Mouse (Mus musculus) stomach, embryonic 14.5 days (tissue): ENCODE measurements at regions not wholly inside any gene's neighbourhood (a gene's known extent, or its start where the extent isn't known, plus 50 kb on each side); places are given as distances from the start of the nearest gene placed in this dataset.

ENCODE experiments used
- ATAC-seq: fragments of 200-750 bp; cut with Nextera tagmentation; 2 replicates; pipeline ENCODE4 v1.8.0; 2017; ENCODE audit warnings: low read depth, moderate TSS enrichment; ENCODE audit not compliant: insufficient number of reproducible peaks, insufficient read depth, low FRiP score
- H3K27ac ChIP-seq: fragments of 300-500 bp; sonication (generic); 2 replicates; pipeline ENCODE4 v1.5.1; 2014; ENCODE audit warnings: mild to moderate bottlenecking, low read length, moderate library complexity, mixed read lengths
- H3K27me3 ChIP-seq: fragments of 300-500 bp; sonication (generic); 2 replicates; pipeline ENCODE4 v1.6.1; 2014; ENCODE audit warnings: low read length, control low read depth, mixed read lengths; ENCODE audit not compliant: control insufficient read depth, insufficient read depth
- H3K36me3 ChIP-seq: fragments of 300-500 bp; sonication (generic); 2 replicates; pipeline ENCODE4 v1.6.1; 2014; ENCODE audit warnings: mild to moderate bottlenecking, control low read depth, low read length, moderate library complexity, mixed read lengths; ENCODE audit not compliant: control insufficient read depth, insufficient read depth
- H3K4me1 ChIP-seq: fragments of 300-500 bp; sonication (generic); 2 replicates; pipeline ENCODE4 v1.6.1; 2014; ENCODE audit warnings: low read length, control low read depth, mixed read lengths; ENCODE audit not compliant: control insufficient read depth, insufficient read depth
- H3K4me2 ChIP-seq: fragments of 300-500 bp; sonication (generic); replicated peaks from 2 replicates; pipeline ENCODE4 v1.6.1; 2014; ENCODE audit warnings: low read depth, low read length, control low read depth
- H3K4me3 ChIP-seq: fragments of 300-500 bp; sonication (generic); 2 replicates; pipeline ENCODE4 v1.5.1; 2014; ENCODE audit warnings: low read depth, low read length, control low read depth
- H3K9ac ChIP-seq: fragments of 300-500 bp; sonication (generic); replicated peaks from 2 replicates; pipeline ENCODE4 v1.6.1; 2014; ENCODE audit warnings: low read depth, mild to moderate bottlenecking, control low read depth, low read length, moderate library complexity, mixed read lengths
- H3K9me3 ChIP-seq: fragments of 300-500 bp; sonication (generic); 2 replicates; pipeline ENCODE4 v1.6.1; 2016; ENCODE audit warnings: low read depth, low read length, control low read depth; ENCODE audit not compliant: control insufficient read depth
- WGBS: fragments of 180-500 bp; shearing (Covaris S2); extraction: QIAGEN DNeasy Blood & Tissue Kit; methylation state at CpG from one replicate; pipeline ENCODE4 v1.1.7; 2014; 5-methylcytosine and 5-hydroxymethylcytosine counted together

DNA sequence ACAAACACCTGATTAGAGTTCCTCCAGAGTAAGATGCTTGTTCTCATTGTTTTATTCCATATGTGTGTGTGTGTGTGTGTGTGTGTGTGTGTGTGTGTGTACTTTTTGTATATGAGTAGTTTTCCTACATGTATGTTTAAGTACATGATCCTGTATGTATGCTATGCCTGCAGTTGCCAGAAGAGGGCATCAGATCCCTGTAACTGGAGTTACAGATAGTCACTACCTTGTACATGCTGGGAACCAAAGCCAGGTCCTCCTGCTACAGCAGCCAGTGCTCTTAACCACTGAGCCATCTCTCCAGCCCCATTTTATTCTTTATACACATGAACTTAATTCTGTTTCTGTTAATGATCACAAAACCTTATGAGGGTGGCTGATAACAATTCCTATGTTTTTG is 127.8 kb downstream of the Anxa2 start:
- no peaks in the 10 kb centered on the region for H3K36me3 ChIP-seq
- no peak overlapping the region for H3K4me3 ChIP-seq
- H3K27me3 ChIP-seq = no peaks in the 10 kb centered on the region
- no peak overlapping the region for H3K4me2 ChIP-seq
- H3K4me1 ChIP-seq = no peaks in the 10 kb centered on the region
- ATAC-seq = no peak
- H3K9me3 ChIP-seq = no peaks in the 10 kb centered on the region
- no peak overlapping the region for H3K9ac ChIP-seq
- H3K27ac ChIP-seq = no peak overlapping the region

DNA sequence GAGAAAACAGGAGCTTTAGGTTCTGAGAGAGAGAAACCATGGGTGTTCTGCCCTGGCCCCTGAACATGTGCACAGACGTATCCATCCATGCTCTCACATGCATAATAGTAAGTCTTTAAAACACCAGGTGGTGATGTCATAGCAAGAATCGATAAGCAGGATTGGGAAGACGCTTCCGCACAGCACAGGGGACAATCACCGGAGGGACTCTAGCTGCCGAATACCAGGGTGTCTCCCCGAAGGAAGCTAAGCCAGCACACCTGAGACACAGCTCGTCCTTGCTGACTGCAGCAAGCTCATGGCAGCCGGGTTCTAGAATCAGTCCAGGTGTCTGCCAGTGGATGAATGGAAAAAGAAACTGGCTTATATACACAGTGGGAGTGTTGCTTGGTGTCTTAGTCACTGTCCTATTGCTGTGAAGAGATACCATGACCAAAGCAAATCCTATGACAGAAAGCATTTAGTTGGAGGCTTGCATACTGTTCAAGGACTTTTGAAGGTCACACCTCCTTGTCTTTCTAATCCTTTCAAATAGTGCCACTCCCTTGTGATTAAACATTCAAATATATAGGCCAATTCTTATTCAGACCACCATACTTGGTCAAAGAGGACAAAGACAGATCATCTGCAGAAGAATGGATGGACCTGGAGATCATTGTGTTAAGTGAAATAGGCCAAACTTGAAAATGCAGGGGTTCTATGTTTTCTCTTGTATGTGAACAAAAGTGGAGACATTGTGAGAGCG is 124.4 kb downstream of the Anxa2 start:
- Histone ChIP-seq H3K9me3 (no peaks in the 10 kb centered on the region), H3K27me3 (no peaks in the 10 kb centered on the region), H3K9ac (no peak overlapping the region), H3K4me3 (no peak overlapping the region), H3K4me1 (no peaks in the 10 kb centered on the region), H3K4me2 (no peak overlapping the region), H3K36me3 (no peaks in the 10 kb centered on the region), H3K27ac (no peak overlapping the region)
- 94% methylated on average over 10 of the region's 10 CpGs for WGBS
- ATAC-seq = no peak

DNA sequence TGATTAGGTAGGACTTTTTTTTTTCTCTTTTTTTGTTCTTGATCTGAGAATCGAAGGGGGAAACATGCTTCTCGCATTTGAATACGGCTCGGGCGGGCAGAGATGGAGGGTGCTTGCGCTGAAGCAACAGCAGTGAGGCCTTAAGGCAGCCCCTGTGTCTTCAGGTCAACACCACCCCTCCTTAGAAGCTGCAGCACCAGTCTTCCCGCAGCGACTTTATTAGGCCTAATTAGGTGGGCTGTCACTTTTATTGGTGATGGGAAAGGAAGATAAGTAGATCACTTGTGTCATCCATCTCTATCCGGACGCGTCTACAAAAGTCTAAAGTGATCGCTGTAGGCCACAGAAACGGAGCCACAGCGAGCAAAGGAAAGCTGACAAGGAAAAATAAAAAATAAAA is 122.0 kb downstream of the Anxa2 start:
- ATAC-seq = no peak
- 52% methylated on average over 14 of the region's 14 CpGs for WGBS

GRCm38 (mm10) chr9:69568631-69569230 is 115.3 kb downstream of the Anxa2 start:
- H3K36me3 ChIP-seq = no peaks in the 10 kb centered on the region
- H3K9ac ChIP-seq = no peak overlapping the region
- H3K4me3 ChIP-seq = no peak overlapping the region
- 30% methylated on average over 13 of the region's 13 CpGs for WGBS
- no peaks in the 10 kb centered on the region for H3K27me3 ChIP-seq
- H3K4me2 ChIP-seq = no peak overlapping the region
- no peak for ATAC-seq
- no peak overlapping the region for H3K27ac ChIP-seq
- H3K4me1 ChIP-seq = no peaks in the 10 kb centered on the region
- no peaks in the 10 kb centered on the region for H3K9me3 ChIP-seq

More for the DNA sequence above, 122.0 kb downstream of the Anxa2 start:
- Histone ChIP-seq H3K36me3 (no peaks in the 10 kb centered on the region), H3K27me3 (no peaks in the 10 kb centered on the region), H3K4me1 (no peaks in the 10 kb centered on the region), H3K4me3 (no peak overlapping the region), H3K4me2 (no peak overlapping the region), H3K9ac (no peak overlapping the region), H3K27ac (no peak overlapping the region), H3K9me3 (no peaks in the 10 kb centered on the region)

DNA sequence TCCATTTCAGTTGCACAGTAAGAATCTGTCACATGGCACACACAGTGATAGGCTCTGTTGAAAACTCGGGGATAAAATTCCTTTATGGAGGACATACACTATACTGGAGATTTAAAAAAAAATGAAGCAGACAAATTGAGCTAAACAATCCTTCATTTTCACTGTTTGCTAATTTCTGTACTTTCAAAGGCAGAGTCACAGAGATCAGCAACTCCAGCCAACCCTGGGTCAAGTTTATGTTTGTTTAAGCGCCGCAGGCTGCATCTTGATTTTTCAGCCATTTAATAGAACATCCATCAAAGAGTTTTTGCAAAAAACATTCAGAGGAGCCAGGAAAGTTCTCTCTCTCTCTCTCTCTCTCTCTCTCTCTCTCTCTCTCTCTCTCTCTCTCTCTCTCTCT is 114.8 kb downstream of the Anxa2 start:
- Histone ChIP-seq H3K4me2 (no peak overlapping the region), H3K4me3 (no peak overlapping the region), H3K9ac (no peak overlapping the region), H3K36me3 (no peaks in the 10 kb centered on the region), H3K27ac (no peak overlapping the region), H3K27me3 (no peaks in the 10 kb centered on the region), H3K4me1 (no peaks in the 10 kb centered on the region), H3K9me3 (no peaks in the 10 kb centered on the region)
- WGBS = 23% methylated on average over 3 of the region's 3 CpGs
- no peak for ATAC-seq

GRCm38 (mm10) chr9:69566996-69567395 is 113.6 kb downstream of the Anxa2 start:
- WGBS = 31% methylated on average over 6 of the region's 6 CpGs
- no peak overlapping the region for H3K9ac ChIP-seq
- H3K27me3 ChIP-seq = no peaks in the 10 kb centered on the region
- ATAC-seq = no peak
- no peak overlapping the region for H3K27ac ChIP-seq
- no peaks in the 10 kb centered on the region for H3K9me3 ChIP-seq
- no peaks in the 10 kb centered on the region for H3K36me3 ChIP-seq
- no peak overlapping the region for H3K4me2 ChIP-seq
- H3K4me3 ChIP-seq = no peak overlapping the region
- H3K4me1 ChIP-seq = no peaks in the 10 kb centered on the region

GRCm38 (mm10) chr9:69543241-69543640 is 89.8 kb downstream of the Anxa2 start:
- no peak overlapping the region for H3K9ac ChIP-seq
- ATAC-seq = no peak
- H3K27me3 ChIP-seq = no peaks in the 10 kb centered on the region
- H3K4me2 ChIP-seq = no peak overlapping the region
- 59% methylated on average over 5 of the region's 5 CpGs for WGBS
- no peak overlapping the region for H3K4me3 ChIP-seq
- H3K27ac ChIP-seq = no peak overlapping the region
- H3K4me1 ChIP-seq = no peaks in the 10 kb centered on the region
- no peaks in the 10 kb centered on the region for H3K9me3 ChIP-seq
- H3K36me3 ChIP-seq = no peaks in the 10 kb centered on the region
